Mouse (Mus musculus) MEL (cell line): ENCODE measurements around the gene Prrx2. TPM values are rescaled to one million over a fixed set of nuclear protein-coding genes. Genes with fewer than 3 reads are reported as not detected.

Experiments
- DNase-seq: peaks from one replicate; pipeline ENCODE4 v3.0.0; 2011; ENCODE audit warnings: low read depth, low spot score
- H3K27ac ChIP-seq: 2 replicates; pipeline ENCODE4 v1.5.1; 2012; ENCODE audit warnings: low read depth, mild to moderate bottlenecking, control low read depth, low read length, moderate library complexity; ENCODE audit not compliant: control insufficient read depth
- H3K27me3 ChIP-seq, 2 experiments: fragments of 150-350 bp in 1 of 2; sonication (generic) in 1 of 2; 2 replicates each; pipeline ENCODE4 v1.6.1; 2012; ENCODE audit warnings: low read length in 2 of 2, mild to moderate bottlenecking in 2 of 2, improper control_type of control experiment in 1 of 2, moderate library complexity in 1 of 2; ENCODE audit not compliant: insufficient read depth in 2 of 2, control insufficient read depth in 1 of 2
- H3K36me3 ChIP-seq, 2 experiments: 2 replicates each; pipeline ENCODE4 v1.6.1; 2012 to 2014; ENCODE audit warnings: low read length in 2 of 2, improper control_type of control experiment in 1 of 2, inconsistent platforms in 1 of 2, mild to moderate bottlenecking in 1 of 2; ENCODE audit not compliant: insufficient read depth in 2 of 2, control insufficient read depth in 1 of 2
- H3K4me1 ChIP-seq, 2 experiments: fragments of 150-350 bp in 1 of 2; sonication (generic) in 1 of 2; 2 replicates each; pipeline ENCODE4 v1.6.1; 2012; ENCODE audit warnings: low read length in 2 of 2, improper control_type of control experiment in 1 of 2, mild to moderate bottlenecking in 1 of 2; ENCODE audit not compliant: insufficient read depth in 2 of 2, control insufficient read depth in 1 of 2
- H3K4me3 ChIP-seq, 2 experiments: fragments of 150-350 bp in 1 of 2; sonication (generic) in 1 of 2; 2 replicates each; pipeline ENCODE4 v1.5.1; 2012; ENCODE audit warnings: low read depth in 2 of 2, low read length in 2 of 2, mild to moderate bottlenecking in 2 of 2, moderate library complexity in 2 of 2, control low read depth in 1 of 2, improper control_type of control experiment in 1 of 2; ENCODE audit not compliant: control insufficient read depth in 1 of 2, insufficient read depth in 1 of 2
- H3K79me2 ChIP-seq: 2 replicates; pipeline ENCODE4 v1.6.1; 2012; ENCODE audit warnings: mild to moderate bottlenecking, low read length, moderate library complexity; ENCODE audit not compliant: control insufficient read depth, poor library complexity, insufficient read depth
- H3K9ac ChIP-seq: 2 replicates; pipeline ENCODE4 v1.6.1; 2012; ENCODE audit warnings: low read depth, mild to moderate bottlenecking, control low read depth, low read length, moderate library complexity; ENCODE audit not compliant: control insufficient read depth, poor library complexity, severe bottlenecking
- H3K9me3 ChIP-seq: fragments of 150-350 bp; sonication (generic); replicated peaks from 2 replicates; pipeline ENCODE4 v1.6.1; 2012; ENCODE audit warnings: mild to moderate bottlenecking, low read length, improper control_type of control experiment, moderate library complexity; ENCODE audit not compliant: insufficient read depth
- BHLHE40 ChIP-seq: IDR thresholded peaks from 2 replicates; pipeline ENCODE4 v1.6.1; 2012; ENCODE audit warnings: low read depth, mild to moderate bottlenecking, inconsistent platforms, low read length, improper control_type of control experiment, borderline replicate concordance
- E2F4 ChIP-seq: IDR thresholded peaks from 2 replicates; pipeline ENCODE4 v1.6.1; 2011; ENCODE audit warnings: low read depth, low read length, improper control_type of control experiment, borderline replicate concordance
- ELF1 ChIP-seq: IDR thresholded peaks from 2 replicates; pipeline ENCODE4 v1.6.1; 2014; ENCODE audit warnings: low read depth, mild to moderate bottlenecking, inconsistent platforms, low read length, improper control_type of control experiment, moderate library complexity
- EP300 ChIP-seq, 2 experiments: IDR thresholded peaks; 2 replicates each; pipeline ENCODE4 v1.6.1; 2011; ENCODE audit warnings: improper control_type of control experiment in 2 of 2, low read length in 2 of 2, low read depth in 1 of 2, mild to moderate bottlenecking in 1 of 2
- ETS1 ChIP-seq: IDR thresholded peaks from 2 replicates; pipeline ENCODE4 v1.6.1; 2012; ENCODE audit warnings: low read depth, mild to moderate bottlenecking, inconsistent platforms, low read length, improper control_type of control experiment, moderate library complexity
- GATA1 ChIP-seq: IDR thresholded peaks from 2 replicates; pipeline ENCODE4 v1.6.1; 2011; ENCODE audit warnings: low read depth, low read length, improper control_type of control experiment
- JUND ChIP-seq: IDR thresholded peaks from 2 replicates; pipeline ENCODE4 v1.6.1; 2011; ENCODE audit warnings: low read depth, mild to moderate bottlenecking, improper control_type of control experiment, low read length
- KAT2A ChIP-seq: conservative IDR thresholded peaks from 2 replicates; pipeline ENCODE4 v1.6.1; 2012; ENCODE audit warnings: low read depth, low read length, improper control_type of control experiment, inconsistent platforms
- MAFK ChIP-seq: IDR thresholded peaks from 2 replicates; pipeline ENCODE4 v1.6.1; 2011; ENCODE audit warnings: low read depth, mild to moderate bottlenecking, low read length, improper control_type of control experiment, borderline replicate concordance
- MAX ChIP-seq: IDR thresholded peaks from 2 replicates; pipeline ENCODE4 v1.6.1; 2011; ENCODE audit warnings: low read length, improper control_type of control experiment
- MEF2A ChIP-seq: IDR thresholded peaks from 2 replicates; pipeline ENCODE4 v1.6.1; 2014; ENCODE audit warnings: low read depth, mild to moderate bottlenecking, inconsistent platforms, low read length, improper control_type of control experiment; ENCODE audit not compliant: poor library complexity, insufficient replicate concordance, severe bottlenecking; ENCODE audit errors: extremely low read depth
- MYC ChIP-seq: IDR thresholded peaks from 2 replicates; pipeline ENCODE4 v1.6.1; 2011; ENCODE audit warnings: low read depth, mild to moderate bottlenecking, low read length, improper control_type of control experiment, moderate library complexity
- NELFE ChIP-seq: IDR thresholded peaks from 2 replicates; pipeline ENCODE4 v1.6.1; 2011; ENCODE audit warnings: low read depth, low read length, improper control_type of control experiment
- NRF1 ChIP-seq: IDR thresholded peaks from 2 replicates; pipeline ENCODE4 v1.6.1; 2014; ENCODE audit warnings: low read depth, mild to moderate bottlenecking, inconsistent platforms, low read length, improper control_type of control experiment, moderate library complexity; ENCODE audit not compliant: poor library complexity, insufficient read depth, severe bottlenecking
- POLR2AphosphoS2 ChIP-seq: IDR thresholded peaks from 2 replicates; pipeline ENCODE4 v1.6.1; 2011; ENCODE audit warnings: low read length, improper control_type of control experiment
- POLR2AphosphoS5 ChIP-seq: IDR thresholded peaks from 2 replicates; pipeline ENCODE4 v1.6.1; 2012; ENCODE audit warnings: low read depth, borderline replicate concordance, mild to moderate bottlenecking, inconsistent platforms, low read length, moderate library complexity, mixed read lengths
- RAD21 ChIP-seq: IDR thresholded peaks from 2 replicates; pipeline ENCODE4 v1.6.1; 2011; ENCODE audit warnings: mild to moderate bottlenecking, low read depth, low read length, improper control_type of control experiment
- RCOR1 ChIP-seq: IDR thresholded peaks from 2 replicates; pipeline ENCODE4 v1.6.1; 2012; ENCODE audit warnings: low read depth, mild to moderate bottlenecking, inconsistent platforms, low read length, improper control_type of control experiment
- SMC3 ChIP-seq: IDR thresholded peaks from 2 replicates; pipeline ENCODE4 v1.6.1; 2011; ENCODE audit warnings: low read depth, low read length, improper control_type of control experiment
- TAL1 ChIP-seq: IDR thresholded peaks from 2 replicates; pipeline ENCODE4 v1.6.1; 2012; ENCODE audit warnings: mild to moderate bottlenecking, inconsistent platforms, low read length, moderate library complexity, mixed read lengths
- TBP ChIP-seq: IDR thresholded peaks from 2 replicates; pipeline ENCODE4 v1.8.0; 2011; ENCODE audit warnings: low read depth, low read length, improper control_type of control experiment
- TCF12 ChIP-seq: IDR thresholded peaks from 2 replicates; pipeline ENCODE4 v1.6.1; 2014; ENCODE audit warnings: low read depth, mild to moderate bottlenecking, inconsistent platforms, low read length, improper control_type of control experiment, moderate library complexity
- UBTF ChIP-seq: IDR thresholded peaks from 2 replicates; pipeline ENCODE4 v1.6.1; 2012; ENCODE audit warnings: low read depth, mild to moderate bottlenecking, inconsistent platforms, low read length, improper control_type of control experiment, moderate library complexity, borderline replicate concordance; ENCODE audit not compliant: insufficient read depth
- USF1 ChIP-seq: IDR thresholded peaks from 2 replicates; pipeline ENCODE4 v1.6.1; 2014; ENCODE audit warnings: low read depth, mild to moderate bottlenecking, inconsistent platforms, low read length, improper control_type of control experiment, moderate library complexity
- ZNF384 ChIP-seq: IDR thresholded peaks from 2 replicates; pipeline ENCODE4 v1.6.1; 2012; ENCODE audit warnings: low read depth, mild to moderate bottlenecking, inconsistent platforms, low read length, improper control_type of control experiment
- polyA plus RNA-seq, 2 experiments: library from polyadenylated mRNA; stranded (reverse) in 1 of 2; unstranded in 1 of 2; fragments of >175 nt in 1 of 2; fragments of >200 nt in 1 of 2; gene quantifications; 2 replicates each; pipeline versions ENCODE4 v1.2.1 to v1.2.4; 2012; ENCODE audit warnings: low replicate concordance in 2 of 2, low read depth in 1 of 2; ENCODE audit not compliant: insufficient read length in 2 of 2, insufficient read depth in 1 of 2, missing spikeins in 1 of 2
- total RNA-seq: library from RNA; depleted of rRNA; stranded (reverse); fragments of 300-350 nt; gene quantifications from 2 replicates; pipeline ENCODE4 v1.2.3, GENCODE M21; 2012

The Prrx2 gene
- total and polyA plus RNA-seq, 3 experiments, result not detected

- H3K36me3 ChIP-seq, result no peaks in the 10 kb centered on the region
- no peaks in the 10 kb centered on the region for H3K4me1 ChIP-seq
- TF ChIP-seq E2F4, result no peak
- no peak for TF ChIP-seq POLR2AphosphoS2
- no peak for TF ChIP-seq ELF1
- TF ChIP-seq UBTF, result no peak
- no peak for TF ChIP-seq POLR2AphosphoS5
- no peak for TF ChIP-seq MYC
- no peak for TF ChIP-seq ETS1
- TF ChIP-seq JUND, result no peak
- TF ChIP-seq MAFK, result no peak
- no peak for TF ChIP-seq TAL1
- TF ChIP-seq GATA1, result no peak
- no peak for TF ChIP-seq SMC3
- no peak for TF ChIP-seq RCOR1
- TF ChIP-seq NRF1, result no peak
- TF ChIP-seq RAD21, result no peak
- no peak for TF ChIP-seq TBP
- TF ChIP-seq USF1, result no peak
- no peak overlapping the region for H3K27ac ChIP-seq
- H3K27me3 ChIP-seq, result peaks cover 4 to 7% of the 10 kb centered on the region in 2 experiments
- no peaks in the 10 kb centered on the region for H3K79me2 ChIP-seq
- no peak overlapping the region for H3K4me3 ChIP-seq
- no peak overlapping the region for H3K9ac ChIP-seq
- DNase-seq, result no peak
- no peaks in the 10 kb centered on the region for H3K9me3 ChIP-seq
Measured at GRCm38 (mm10) chr2:30845152-30846070, 10.6 kb downstream of the Prrx2 start.

GRCm38 (mm10) chr2:30846236-30846635 lies 11.5 kb downstream of the Prrx2 start:
- Histone ChIP-seq H3K27ac (no peak overlapping the region), H3K9ac (no peak overlapping the region), H3K36me3 (no peaks in the 10 kb centered on the region), H3K4me1 (no peaks in the 10 kb centered on the region), H3K79me2 (no peaks in the 10 kb centered on the region), H3K27me3 (peaks cover 0 to 9% of the 10 kb centered on the region in 2 experiments; a peak in 3 of 4 replicates), H3K4me3 (no peak overlapping the region), H3K9me3 (no peaks in the 10 kb centered on the region)
- DNase-seq, result no peak
- no peak for TF ChIP-seq ZNF384
- no peak for TF ChIP-seq BHLHE40
- TF ChIP-seq POLR2AphosphoS2, result no peak
- TF ChIP-seq SMC3, result no peak
- no peak for TF ChIP-seq KAT2A
- no peak for TF ChIP-seq EP300 (IDR thresholded peaks at IDR 0.05; ENCODE audit: low read depth in 1 of 2, low read length in 2 of 2)
- TF ChIP-seq JUND, result no peak
- TF ChIP-seq TBP, result no peak
- TF ChIP-seq TCF12, result no peak
- TF ChIP-seq E2F4, result no peak
- no peak for TF ChIP-seq MAX
- TF ChIP-seq MEF2A, result no peak
- TF ChIP-seq USF1, result no peak
- TF ChIP-seq NELFE, result no peak
- TF ChIP-seq UBTF, result no peak
